Mouse (Mus musculus) urinary bladder, postnatal 36 days (tissue): ENCODE data around the gene Plxna4.

Source experiments
- DNase-seq, 2 experiments: peaks; one replicate each; pipeline ENCODE4 v3.0.0; 2022; ENCODE audit warnings: low spot score in 2 of 2, mixed read lengths in 1 of 2

Gene Plxna4

GRCm38 (mm10) chr6:32479193-32479758 lies 108.7 kb downstream of the Plxna4 start:
- DNase-seq = peak; percentile 16 to 27

DNA sequence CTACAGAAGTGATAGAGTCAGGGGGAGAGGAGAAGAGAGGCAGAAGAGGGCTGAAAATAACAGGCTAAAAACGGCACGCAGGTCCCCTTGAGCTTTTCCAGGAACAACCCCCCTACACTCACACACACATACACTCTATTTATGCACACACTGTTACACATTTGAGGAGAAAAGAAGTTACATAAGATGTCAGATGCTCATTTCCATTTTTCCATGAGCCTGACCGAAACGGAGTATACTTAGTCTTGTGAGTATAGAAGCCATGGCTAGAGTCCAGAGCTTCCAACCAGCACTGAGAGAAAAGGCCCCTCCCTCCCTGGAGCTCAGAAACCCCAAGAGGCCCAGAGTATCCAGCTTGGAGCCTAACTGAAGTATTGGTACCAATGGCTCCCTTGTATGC lies 112.0 kb downstream of the Plxna4 start:
- no peak for DNase-seq

DNA sequence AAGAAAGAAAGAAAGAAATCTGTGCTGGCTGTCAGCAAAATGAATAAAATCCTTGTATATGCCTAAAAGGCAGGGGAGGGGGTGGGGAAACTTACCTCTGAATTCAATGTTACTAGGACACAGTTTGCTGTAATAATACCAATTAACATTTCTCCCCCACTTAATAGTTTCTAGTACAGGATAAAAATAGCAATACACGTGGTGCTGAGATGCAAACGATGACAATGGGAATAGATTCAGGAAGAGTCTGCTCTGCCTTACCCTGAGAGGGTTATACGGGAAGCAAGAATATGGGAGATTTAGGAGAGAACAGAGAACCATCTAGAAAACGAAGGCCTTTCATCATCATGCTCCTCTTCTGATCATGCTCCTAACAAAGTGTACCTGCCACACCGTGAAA lies 115.9 kb downstream of the Plxna4 start:
- no peak for DNase-seq

DNA sequence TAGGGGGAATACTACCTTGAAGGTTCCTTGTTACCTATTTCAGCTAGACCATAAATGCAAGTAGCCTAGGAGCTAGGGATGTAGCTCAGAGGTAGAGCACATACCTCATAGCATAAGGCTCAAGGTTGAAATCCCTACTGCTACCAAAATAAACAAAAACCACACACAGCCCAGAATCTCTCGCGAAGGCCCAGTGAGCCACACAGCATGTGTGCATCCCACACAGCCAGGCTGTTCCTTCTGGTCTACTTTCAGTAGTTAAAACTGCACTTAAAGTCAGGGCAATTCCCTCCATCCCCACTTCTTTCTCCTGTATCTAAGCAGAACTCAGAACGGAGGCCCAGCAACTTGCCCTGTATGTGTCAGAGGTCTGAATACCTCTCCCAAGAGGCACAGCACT lies 116.4 kb downstream of the Plxna4 start:
- no peak for DNase-seq

- DNase-seq = no peak
These were observed 118.8 kb downstream of the Plxna4 start for GRCm38 (mm10) chr6:32469196-32469595.

DNA sequence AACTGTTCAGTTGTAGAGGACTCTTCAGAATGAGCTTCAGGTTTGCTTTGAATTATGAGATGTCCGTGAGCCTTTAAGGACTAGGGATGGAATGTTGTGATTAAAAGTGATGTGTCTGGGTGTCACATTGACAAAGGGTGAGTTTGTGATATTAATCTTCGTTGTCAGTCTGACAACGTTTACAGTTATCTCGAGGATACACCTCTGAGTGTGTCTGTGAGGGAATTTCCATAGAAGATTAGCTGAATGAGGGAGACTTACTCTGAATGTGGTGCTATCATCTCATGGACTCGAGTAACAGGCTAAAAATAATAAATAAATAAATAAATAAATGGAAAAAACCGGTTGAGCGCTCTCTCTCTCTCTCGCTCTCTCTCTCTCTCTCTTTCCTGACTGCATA lies 122.9 kb downstream of the Plxna4 start:
- no peak for DNase-seq

- DNase-seq = no peak
These were observed 123.4 kb downstream of the Plxna4 start for GRCm38 (mm10) chr6:32464637-32465036.

GRCm38 (mm10) chr6:32464046-32464445 lies 123.9 kb downstream of the Plxna4 start:
- no peak for DNase-seq

- no peak for DNase-seq
These were observed 127.6 kb downstream of the Plxna4 start for GRCm38 (mm10) chr6:32460400-32460799.

GRCm38 (mm10) chr6:32456641-32457040 lies 131.4 kb downstream of the Plxna4 start:
- DNase-seq = no peak

- DNase-seq = no peak
These were observed 136.1 kb downstream of the Plxna4 start for GRCm38 (mm10) chr6:32451851-32452250.

- DNase-seq = no peak
These were observed 138.6 kb downstream of the Plxna4 start for GRCm38 (mm10) chr6:32449237-32449963.

GRCm38 (mm10) chr6:32448787-32449186 lies 139.2 kb downstream of the Plxna4 start:
- no peak for DNase-seq

DNA sequence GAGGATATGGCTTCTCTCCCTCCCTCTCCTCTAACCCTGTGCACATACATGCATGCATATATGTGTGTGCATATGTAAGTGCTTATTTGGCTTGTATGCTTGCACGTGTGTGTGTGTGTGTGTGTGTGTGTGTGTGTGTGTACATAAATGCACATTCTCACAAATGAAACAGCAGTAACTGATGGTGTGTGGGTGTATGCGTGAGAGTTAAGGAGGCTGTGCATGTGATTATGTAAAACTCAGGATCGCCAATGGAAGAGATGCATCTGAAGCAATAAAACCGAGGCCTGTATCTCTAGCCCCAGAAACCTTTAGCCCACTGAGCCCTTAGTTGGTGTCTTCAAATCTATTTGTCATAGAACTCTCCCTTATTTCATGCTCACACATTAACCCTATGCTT lies 141.7 kb downstream of the Plxna4 start:
- no peak for DNase-seq

DNA sequence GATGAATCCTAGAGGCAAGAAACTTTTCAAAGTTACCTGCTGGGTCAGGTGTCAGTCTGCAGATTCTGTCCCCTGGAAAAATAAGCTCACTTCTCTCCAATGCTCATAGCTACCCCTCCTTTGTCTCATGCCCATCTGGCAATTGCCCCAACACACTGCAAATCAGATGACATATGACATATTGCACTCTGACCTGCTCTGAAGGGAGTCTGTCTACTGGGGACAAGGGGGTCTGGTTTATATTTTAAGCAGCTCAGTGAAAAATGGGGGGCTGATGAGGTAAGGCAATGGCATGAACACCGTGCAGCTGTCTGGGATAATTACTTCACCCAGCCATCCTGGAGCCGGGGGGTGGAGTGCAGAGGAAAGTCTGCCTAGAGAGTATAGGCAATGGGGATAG lies 142.7 kb downstream of the Plxna4 start:
- no peak for DNase-seq

DNA sequence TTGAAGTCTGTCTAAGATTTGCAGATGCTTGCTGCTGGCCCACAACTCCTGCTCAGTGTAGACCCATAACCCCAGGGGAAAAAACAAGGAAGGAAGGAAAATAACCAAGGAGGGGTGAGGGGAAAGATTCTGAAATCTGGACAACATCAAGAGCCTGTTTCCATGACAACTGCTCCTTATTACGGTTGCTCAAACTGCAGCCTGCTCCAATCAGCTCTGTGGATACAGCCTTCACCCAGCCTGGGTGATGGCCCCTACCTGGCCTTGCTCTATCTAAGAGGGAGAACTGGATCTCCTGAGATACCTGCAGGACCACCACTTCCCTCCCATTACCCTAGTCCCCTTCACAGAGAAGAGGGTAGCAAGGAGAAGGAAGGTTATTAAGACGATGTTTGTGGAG lies 143.6 kb downstream of the Plxna4 start:
- no peak for DNase-seq

- no peak for DNase-seq
These were observed 144.3 kb downstream of the Plxna4 start for GRCm38 (mm10) chr6:32443679-32444078.

DNA sequence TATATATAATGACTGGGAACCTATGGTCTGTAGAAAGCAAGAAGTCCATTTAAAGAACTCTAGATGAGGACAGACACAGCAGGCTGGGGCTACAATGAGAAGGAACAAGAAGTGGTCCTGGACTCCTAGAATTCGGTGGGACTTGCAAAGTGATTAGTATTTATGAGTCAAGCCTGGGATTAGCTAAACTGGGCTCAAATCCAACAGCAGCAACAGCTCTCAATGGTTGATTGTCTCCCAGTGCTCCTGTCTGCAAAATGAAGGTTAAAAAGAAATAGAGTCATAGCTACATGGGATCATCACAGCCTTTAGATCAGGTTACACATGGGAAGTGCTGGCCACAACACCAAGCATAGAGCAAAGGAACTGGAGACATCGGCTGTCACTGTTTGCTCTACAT lies 148.6 kb downstream of the Plxna4 start:
- no peak for DNase-seq

DNA sequence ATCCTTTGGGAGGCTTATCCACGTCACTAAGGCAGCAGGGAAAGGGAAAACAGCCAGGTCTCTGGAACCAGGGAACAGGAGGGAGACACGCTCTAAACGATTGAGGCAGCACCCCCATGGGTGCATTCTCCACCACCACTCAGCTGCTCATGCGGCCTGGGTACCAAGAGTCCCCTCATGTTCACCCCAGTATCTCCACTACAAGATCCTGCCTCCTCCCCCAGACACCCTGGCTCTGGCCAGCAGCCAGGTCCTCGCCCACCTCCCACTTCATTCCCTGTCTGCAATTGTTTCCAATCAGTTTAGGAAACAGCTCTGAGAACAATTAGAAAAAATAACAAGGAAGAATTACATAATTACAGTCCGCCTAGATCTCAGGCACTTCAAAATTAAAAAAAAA lies 150.8 kb downstream of the Plxna4 start:
- no peak for DNase-seq

- no peak for DNase-seq
These were observed 164.9 kb downstream of the Plxna4 start for GRCm38 (mm10) chr6:32423124-32423523.

DNA sequence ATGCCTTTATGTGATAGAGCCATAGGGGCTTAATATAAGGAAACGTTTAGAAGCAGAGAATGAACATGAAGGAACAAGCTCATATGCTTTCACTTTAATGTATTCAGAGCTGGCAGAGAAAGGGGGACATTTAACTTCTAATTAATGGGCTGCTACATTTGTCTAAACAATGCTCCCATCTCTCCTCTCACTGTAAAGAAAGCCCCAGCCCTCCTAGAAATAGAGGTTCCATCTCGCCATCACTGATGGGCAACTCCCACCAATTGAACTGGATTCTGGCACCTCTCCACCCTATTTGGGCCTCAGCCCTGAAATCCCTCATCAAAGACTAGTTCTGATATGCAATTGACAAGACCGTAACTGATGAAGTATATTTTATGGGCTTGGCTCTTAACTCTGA lies 167.4 kb downstream of the Plxna4 start:
- DNase-seq = no peak

- DNase-seq = no peak
These were observed 170.6 kb downstream of the Plxna4 start for GRCm38 (mm10) chr6:32417351-32417750.

DNA sequence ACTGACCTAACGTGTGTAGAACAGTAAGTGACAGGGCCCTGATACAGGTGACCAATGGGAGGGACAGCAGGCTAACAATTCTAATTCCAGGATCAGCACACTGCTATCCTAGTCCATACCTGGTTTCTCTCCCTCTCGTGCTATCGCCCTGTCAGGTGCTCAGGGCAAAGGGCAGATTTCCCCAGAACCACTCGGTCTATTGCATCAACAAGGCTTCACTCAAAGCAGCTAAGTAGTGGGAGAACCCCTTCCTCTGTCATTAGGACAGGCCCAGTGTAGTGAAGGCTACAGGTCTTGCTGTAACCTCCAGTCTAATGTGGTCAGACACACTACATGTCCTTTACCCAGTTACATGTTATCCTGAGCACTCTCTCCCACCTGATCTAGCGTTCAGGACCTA lies 176.7 kb downstream of the Plxna4 start:
- DNase-seq = no peak

GRCm38 (mm10) chr6:32409625-32410024 lies 178.4 kb downstream of the Plxna4 start:
- no peak for DNase-seq
